Mouse (Mus musculus): Measurements from ENCODE around the gene Bysl.
"Not testable (repeated sequence)": the region's sequence is repeated elsewhere in the genome, so short reads cannot be mapped to it uniquely, and the experiment has no call there.

Gene Bysl

DNA sequence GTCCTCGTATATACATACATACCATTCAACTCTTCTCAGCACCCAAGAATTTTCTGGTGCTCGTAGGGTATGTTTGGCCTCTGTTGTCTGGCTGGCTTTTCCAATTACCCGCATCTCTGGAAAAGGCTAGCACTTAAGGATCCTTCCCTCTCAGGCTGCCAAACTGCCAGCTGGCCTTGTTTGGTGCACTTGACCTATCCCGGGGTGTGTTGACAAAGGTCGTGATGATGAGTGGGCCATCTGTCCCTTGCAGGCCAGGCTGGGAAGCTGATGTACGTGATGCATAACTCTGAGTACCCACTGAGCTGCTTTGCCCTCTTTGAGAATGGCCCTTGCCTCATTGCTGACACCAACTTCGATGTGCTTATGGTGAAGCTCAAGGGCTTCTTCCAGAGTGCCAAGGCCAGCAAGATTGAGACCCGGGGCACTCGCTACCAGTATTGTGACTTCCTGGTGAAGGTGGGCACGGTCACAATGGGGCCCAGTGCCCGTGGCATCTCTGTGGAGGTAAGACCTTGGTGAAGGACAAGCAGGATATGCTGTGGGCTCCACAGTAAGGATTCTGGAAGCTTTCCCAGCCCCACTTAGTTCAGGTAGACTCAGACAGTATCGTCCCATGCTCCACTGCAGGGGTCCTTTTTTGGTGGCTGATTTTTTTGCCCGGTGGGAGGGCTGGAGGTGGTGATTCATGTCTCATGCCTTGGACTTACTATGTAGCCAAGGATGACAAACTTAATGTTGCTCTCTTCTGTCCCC, 7.4 kb upstream of the Bysl start:
- no peak for DNase-seq (ENCODE audit: low read depth)

DNA sequence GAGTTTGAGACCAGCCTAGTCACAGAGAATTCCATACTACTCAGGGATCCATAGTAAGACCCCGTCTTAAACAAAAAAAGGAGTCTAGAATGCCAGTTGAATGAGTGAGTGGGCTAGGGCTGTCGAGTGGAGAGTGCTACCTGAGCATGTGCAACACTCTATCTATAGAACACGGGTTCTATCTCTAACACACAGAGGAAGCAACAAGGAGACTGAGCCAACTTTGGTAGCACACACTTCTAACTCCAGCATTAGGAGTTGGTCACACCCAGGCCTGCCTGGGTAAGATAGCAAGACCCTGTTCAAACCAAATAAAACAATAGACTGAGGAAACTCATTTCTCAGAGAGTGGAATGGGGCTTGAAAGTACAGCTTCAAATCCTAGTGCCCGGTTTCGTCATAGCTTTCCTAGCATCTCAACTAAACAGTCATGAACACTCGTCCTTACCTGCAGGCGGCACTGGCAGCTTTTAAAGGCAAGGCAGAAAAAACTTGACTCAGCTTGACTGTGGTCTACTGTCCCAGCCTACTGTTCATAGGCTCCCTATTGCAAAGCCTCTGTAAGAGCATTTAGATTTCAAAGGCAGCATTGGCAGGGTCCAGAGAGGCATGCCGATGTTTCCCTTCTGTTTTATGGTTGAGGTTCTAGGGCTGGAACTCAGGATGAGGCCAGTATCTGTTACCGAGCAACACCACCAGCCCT, 6.5 kb upstream of the Bysl start:
- no peak for DNase-seq (ENCODE audit: low read depth)

DNA sequence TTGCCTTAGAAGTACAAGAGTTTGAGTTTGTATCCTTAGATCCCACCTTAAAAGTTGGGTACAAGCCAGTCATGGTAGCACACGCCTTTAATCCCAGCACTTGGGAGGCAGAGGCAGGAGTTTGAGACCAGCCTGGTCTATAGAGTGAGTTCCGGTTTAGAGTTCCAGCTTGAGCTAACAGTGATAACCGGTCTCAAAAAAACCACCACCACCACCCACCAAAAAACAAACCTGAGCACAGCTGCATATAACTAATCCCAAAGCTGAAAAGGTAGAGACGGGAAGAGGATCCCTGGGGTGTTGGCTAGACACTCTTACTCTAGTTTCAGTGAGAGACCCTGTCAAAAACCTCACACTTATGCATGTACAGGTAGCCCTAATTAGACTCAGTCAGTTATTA, 5.4 kb upstream of the Bysl start:
- no peak for DNase-seq (ENCODE audit: low read depth)

DNA sequence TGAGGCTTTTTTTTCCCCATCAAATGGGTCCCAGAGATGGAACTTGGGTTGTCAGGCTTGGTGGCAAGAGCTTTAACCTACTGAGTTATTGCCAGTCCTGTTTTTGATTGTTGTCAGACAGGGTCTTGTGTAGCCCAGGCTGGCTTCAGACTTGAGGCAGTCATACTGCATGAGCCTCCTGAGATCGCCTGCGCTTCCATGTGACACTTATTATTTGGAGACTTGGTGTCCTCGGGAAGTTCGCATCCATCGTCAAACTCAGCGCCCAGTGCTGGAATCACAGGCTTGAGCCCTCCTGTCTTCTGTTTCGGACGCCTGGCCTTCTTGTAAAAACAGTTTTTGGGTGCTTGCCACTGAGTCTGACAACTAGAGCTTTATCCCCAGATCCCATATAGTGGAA, 4.8 kb upstream of the Bysl start:
- no peak for DNase-seq (ENCODE audit: low read depth)

DNA sequence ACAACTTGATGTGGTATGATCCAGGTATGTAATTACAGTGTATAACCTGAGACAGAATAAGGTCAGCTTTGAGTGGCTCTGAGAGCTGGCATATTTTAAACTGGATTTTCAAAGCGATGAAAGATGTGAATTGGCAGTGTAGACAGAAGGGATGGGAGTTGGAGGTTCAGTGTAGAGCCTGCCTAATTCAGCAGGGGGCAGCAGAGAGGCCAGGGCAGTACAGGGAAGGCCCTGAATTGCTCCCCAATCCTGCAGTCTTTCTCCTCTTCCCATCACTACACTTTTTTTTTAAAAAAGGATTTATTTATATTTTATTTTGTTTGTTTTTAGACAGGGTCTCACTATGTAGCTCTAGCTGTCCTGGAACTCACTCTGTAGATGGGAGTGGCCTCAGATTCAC, 2.7 kb upstream of the Bysl start:
- no peak for DNase-seq (ENCODE audit: low read depth)

DNA sequence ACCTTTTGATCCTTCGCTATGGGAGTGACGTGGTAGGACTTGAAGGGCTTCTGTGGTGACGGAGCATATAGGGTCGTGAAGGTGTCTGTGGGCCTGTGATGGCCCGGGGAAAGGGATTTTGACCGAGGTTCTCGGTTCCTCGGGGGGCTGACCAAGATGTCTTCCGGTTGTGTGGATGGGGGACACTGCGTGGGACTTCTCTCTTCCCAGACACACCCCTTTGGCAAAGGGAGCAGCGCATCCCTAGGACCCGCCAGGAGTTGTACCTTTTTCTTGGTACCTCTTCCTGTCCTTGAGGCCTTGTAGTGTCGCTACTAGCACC, 330 bp upstream of the Bysl start:
- no peak for DNase-seq (ENCODE audit: low read depth)

DNA sequence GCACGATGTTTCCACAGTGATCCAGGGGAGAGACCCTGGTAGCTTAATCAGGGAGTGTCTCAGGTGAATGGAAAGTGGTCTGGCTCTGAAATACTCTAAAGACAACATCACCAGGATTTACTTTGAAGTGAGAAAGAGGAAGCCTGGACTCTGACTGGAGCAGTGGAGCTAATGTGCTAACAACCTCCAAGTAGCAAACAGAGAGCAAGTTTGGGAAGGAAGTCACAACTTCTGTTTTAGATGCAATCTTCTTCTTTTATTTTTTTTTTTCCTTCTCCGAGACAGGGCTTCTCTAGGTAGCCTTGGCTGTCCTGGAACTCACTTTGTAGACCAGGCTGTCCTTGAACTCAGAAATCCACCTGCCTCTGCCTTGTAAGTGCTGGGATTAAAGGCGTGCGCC, 2.1 kb downstream of the Bysl start:
- DNase-seq (ENCODE audit: low read depth) = no peak

DNA sequence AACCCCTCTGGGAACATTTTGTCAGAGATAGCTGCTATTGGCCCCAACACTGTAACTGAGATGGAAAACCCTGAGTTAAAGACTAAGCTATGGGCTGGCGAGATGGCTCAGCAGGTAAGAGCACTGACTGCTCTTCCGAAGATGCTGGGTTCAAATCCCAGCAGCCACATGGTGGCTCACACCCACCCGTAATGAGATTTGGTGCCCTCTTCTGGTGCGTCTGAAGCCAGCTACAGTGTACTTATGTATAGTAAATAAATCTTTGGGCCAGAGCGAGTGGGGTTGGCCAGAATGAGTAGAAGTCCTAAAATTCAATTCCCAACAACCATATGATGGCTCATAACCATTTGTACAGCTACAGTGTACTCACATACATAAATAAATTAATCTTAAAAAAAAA, 5.1 kb downstream of the Bysl start:
- DNase-seq (ENCODE audit: low read depth) = no peak

DNA sequence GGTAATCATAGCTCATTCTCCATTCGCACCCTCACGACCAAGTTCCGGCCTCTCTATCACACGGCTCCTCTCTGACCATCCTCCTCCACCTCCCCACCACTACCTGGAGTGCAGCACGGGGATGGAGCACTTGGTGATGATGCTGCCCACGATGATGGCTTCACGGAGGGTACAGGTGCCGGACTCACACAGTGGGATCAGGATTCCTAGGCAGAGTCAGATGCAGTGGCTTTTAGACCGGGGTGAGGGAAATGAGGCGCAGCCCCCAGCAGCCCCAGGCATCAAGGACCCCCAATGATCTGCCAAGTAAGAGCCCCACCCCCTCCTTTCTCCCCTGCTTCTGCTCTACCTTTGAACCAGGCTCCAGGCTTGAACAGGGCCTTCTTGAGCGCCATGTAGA, 9.0 kb downstream of the Bysl start:
- no peak for DNase-seq (ENCODE audit: low read depth)

DNA sequence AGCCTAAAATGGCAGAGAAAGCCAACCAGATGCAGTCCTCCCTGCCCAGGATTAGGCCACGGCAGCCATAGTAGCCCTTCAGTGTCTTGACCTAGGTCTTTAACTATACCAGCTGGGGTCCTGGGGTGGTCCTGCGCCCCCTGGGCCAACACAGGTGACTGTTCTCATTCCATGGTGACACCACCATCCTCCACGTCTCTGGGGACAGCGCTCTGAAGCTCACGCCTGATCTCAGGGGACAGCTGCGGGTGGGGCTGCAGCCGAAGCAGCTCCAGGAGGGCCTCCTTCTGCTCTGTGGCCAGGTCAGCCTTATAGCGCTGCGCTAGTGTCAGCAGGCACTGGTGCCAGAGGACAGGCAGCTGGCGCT, 9.9 kb downstream of the Bysl start:
- DNase-seq (ENCODE audit: low read depth) = no peak

DNA sequence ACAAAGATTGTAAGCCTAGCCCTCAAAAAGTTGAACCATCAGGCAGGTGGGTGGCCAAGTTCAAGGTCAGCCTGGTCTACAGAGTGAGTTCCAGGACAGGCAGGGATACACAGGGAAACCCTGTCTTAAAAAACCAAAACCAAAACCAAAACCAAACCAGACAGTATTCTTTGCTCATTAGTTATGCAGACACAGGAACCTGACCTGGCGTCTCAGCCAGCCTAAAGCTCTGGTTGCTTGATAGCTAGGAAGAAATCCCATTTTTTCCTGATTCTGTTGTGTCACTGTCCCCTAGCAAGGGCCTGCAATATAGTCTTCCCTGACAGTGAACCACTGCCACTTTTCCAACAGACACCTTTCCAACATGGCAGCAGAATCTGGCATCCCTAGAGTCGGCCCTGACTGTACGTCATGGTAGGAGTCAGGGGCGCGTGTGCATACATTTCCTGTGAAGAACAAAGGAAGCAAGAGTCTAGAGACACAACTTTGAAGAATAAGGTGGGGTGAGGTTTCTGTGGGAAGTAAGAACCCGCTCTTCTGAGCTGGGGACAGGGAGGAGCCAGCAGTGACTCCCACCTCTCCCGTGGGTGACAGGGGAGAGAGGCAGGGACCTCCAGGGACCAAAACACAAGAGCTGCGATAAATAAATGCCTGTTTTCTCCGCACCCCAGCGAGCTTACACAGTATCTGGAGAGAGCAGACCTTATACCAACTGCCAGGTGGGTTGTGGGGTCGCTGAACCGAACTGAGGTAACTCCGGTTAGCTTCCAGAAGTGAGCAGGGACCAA, 10.5 kb downstream of the Bysl start:
- no peak for DNase-seq (ENCODE audit: low read depth)

DNA sequence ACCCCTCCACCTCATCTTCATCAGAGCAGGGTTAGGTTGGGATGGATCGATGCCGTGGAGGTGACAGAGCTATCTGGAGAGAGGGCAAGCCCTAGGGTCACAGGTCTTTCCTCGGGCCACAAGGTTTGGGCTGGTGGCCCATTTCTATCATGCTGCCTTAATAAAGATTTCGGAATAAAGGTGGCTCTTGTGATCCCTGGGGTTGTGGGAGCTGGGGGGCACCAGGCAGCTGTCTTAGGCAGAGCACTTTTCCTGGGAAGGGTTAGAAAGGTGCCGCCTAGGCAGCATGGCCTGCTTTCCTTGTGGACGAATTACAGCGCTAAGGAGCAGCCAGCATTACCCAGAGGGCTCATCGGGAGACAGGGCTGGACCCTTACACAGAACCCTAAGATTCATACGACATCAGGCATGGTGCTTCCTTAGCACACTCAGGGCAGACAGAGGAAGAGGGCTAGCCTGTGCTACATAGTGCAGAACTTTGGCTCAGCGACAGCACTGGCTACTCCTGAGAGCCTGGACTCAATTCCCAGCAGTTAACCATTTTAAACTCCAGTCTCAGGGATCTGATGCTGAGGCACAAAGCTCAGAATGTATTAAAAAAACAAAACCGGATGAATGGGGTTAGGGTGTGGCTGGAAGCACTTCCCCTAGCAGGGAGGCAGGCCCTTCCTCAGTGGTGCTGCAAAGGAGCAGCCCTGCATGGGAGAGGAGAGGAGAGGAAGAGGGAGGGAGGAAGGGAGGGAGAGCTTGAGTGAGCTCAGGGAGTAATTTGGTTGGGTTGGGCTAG, 11.6 kb downstream of the Bysl start:
- DNase-seq (ENCODE audit: low read depth) = no peak

DNA sequence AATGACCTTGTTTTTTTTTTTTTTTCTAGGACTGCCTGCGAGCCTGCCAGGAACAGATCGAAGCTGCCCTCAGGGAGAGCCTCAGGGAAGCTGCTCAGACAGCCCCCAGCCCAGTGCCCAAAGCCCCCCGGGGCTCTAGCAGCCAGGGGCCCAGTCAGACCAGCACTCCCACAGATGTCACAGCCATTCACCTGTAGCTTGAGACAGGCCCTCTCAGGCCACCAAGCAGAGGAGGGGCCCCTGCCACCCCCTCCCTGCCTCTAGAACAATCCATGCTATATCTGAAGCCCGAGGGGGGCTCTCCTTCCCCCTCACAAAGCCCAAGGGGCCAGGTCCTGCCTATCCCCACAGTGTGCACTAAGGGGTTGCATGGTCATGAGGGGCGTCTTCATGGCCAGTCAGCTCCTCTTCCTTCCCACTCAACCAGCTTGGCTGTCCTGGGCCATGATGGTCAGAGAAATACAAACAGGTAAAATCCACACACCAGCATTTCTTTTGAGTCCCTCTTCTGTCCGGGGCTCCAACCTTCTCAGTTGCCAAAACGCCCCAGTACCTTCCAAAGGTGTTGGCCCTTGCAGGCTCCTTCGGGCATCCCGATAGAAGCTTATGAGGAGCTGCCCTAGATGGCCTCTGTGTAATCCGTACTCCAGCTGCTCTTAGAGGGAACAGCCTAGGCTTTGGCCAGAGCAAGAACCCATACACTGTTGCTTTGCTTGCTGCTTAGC, 12.6 kb downstream of the Bysl start:
- DNase-seq (ENCODE audit: low read depth) = not testable (repeated sequence)

DNA sequence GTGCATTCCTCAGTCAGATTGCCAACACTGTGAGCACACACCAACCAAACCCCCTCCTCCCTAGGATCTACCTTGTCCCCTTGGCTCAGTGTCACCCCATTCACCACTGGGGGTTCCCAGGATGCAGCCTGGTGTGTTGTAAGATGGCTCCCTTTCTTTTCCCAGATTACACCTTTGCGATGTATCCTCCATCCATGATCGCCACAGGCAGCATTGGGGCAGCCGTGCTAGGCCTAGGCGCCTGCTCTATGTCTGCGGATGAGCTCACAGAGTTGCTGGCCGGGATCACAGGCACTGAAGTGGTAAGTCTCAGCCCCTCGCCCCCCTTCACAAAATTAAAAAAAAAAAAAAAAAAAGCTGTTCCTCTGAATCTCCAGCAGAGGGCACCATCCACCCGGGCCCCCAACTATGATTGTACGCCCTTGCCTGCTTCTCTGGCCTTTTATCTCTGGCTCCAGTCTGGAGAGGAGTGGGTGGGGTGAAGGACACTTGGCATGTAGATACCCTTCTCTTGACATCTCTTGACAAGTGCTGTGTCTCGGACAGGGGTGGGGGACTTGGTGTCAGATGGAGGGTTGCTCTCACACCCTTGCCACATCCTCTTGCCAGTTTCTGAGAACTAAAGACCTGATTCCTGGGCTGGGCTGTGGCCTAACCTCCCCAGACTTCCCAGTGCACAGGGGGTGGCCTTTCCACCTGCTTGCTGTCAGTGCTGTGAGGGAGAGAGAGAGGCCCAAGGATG, 13.3 kb downstream of the Bysl start:
- no peak for DNase-seq (ENCODE audit: low read depth)

DNA sequence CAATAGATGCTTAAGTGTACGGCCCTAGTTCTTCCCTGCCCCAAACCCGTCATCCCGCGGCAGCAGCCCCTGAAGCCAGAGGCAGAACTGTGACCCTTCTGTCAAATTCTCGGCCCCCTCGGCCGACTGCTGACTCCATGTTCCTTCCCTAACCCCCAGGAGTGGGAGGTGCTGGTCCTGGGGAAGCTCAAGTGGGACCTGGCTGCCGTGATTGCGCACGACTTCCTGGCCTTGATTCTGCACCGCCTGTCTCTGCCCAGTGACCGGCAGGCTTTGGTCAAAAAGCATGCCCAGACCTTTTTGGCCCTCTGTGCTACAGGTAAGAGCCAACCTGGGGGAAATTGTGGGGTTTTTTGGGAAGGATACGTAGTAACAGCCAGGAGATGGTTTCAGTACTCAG, 14.0 kb downstream of the Bysl start:
- DNase-seq (ENCODE audit: low read depth) = no peak

DNA sequence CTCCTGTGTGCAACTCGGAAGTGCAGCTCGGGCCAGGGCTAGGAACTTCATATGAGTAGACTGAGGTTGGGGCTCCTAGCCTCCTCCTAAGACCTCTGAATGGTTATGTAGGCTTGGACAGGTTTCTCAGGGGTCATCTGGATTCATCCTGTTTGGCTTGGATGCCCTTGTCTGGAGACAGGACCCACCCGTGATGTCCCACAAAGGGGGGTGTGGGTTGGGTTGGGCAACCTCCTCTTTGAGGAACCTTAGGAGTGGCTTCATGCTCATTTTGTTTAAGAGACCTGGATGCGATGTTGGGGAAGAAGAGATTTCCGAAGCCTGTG, 14.5 kb downstream of the Bysl start:
- DNase-seq (ENCODE audit: low read depth) = no peak

DNA sequence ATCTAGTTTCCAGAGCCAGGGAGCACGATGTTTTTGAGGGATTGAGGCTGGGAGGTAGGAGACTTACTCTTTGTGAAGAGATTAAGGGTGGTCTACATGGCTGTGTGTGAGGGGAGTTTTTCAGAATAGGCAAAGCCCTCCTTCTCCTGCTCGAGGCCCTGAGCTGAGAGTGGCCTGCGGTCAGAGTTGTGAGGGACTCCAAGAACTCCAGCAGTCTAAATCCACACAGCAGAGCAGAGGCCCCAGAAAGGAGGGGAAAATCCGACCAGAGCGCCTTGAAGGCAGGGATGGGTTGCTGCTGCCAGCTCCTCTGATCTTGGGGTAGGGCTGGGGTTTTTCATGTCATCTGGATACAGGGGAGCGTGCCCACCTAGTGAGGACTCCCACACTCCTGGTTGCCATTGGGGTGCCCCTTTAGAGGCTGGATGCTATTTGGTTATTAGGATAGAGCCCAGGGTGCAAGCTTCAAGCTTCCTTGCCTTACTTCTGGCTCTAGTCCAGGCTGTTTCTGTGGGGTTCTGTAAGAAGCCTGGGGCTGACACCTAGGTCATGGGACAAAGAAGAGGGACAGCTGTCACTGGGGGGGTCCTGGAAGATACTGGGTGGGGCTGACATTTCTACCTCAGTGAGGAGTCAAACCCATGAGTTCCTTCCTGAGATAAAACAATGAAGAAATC, 15.0 kb downstream of the Bysl start:
- DNase-seq (ENCODE audit: low read depth) = no peak

DNA sequence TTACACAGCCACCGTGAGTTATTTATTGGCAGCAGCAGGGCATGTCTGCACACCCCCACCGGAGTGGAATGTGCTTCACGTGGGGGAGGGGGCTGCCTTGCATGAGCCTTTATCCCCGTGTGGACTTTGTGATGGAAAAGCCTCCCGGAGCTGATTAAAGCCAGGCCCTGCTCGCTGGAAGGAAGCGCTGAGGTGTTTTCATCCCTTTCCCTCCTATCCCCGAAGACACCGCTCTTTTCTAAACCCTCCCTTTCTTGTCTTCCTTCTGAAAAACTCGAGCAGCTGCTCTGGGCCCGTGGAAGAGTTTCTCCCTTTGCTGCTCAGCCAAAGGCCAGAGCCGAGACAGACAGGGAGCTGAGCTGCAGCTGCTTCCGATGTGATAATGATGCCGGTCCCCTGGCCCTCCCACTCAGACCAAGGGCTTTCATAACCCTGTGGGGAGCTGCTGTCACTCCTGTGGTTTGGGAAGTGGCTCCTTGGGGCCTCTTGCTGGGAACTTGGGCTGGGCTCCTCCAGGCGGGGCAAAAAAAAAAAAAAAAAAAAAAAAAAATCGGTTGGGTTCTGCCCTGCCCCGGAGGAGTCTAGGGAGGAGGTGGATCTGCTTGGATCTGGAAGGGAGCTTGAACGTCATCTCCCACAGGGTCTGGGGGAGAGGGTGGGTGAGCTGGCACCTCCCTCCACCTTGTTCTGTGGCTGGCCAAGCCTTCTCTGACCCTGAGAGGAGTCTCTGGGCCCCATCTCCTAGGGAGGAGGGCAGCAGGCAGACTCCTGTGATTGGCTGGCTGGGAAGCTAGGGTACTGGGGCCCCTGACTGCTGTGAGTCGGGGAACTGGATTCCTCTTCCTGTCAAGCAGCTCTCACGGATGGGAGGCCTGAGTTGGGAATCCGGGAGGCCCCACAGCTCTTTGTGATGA, 15.8 kb downstream of the Bysl start:
- peak; percentile 63 for DNase-seq (ENCODE audit: low read depth)

DNA sequence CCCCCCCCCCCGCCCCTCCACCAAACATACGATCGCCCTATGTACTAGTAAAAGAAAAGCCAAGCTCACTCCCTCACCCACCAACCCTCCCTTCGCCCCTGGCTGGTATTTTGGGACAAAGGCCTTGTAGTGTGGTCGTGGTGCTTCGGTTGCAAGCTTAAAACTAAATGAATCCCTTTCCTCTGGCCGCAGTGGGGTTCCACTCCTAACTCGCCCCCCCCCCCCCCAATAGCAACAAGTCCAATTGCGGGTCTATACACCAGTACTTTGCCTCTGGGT, 16.4 kb downstream of the Bysl start:
- no peak for DNase-seq (ENCODE audit: low read depth)

All from fibroblast of lung, adult 2 months (primary cell).